Mouse (Mus musculus): Measurements from ENCODE around the gene Efcab1.

Gene Efcab1

DNA sequence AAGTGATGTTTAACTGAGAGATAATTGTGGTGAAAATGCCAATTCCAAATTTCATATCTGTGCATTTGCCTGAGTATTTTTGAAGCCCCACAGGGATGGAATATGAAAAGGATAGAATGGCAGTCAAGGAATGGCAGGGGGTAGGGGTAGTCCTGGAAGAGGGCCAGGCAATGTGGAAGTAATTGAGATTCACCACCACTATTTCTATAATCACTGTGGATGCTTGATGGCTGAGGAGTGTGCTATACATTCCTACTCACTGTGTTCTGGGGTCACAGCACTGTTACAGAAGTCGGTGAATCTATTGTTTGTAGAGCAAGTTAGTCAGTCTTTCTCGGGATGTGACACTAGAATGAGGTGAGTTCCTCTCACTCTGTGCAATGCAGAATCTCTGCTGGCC is 108.3 kb downstream of the Efcab1 start:
- no peak for DNase-seq (ENCODE audit: low read depth)

Data from NIH3T3 (cell line).